Mouse (Mus musculus): ENCODE data around the gene Mpeg1.

Mpeg1 gene

DNA sequence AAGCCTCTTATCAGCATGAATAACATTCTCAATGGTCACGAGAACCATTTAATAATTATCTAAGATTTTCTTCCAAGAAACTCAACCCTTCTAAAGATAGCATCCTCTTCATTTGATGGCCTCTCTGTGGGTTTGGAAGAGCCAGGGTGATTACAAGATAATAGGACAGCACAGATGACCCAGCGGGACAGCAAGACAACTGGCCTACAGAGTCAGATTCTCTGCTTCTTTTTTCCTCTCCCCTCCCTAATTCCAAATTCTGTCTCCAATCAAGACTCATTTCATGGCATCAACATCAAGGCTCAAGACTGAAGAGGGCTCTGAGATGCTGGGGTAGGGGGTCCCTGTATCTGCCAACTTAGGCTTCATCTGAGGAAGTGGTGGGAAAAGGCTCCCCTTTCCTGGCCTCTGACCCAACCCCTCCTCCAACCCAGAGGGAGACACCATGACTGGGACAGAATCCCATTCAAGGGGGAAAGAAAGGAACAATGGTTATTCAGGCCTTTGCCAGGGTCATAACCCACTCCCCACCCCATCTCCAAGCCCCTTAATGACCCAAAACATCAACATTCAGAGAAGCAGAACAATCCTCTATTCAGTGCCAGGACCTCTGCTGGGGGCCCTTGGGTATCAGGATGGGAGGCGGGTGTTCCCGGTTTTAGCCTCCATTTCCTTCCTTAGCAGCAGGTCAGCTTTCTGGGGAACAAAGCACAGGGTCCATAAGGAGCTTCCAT is 33.0 kb downstream of the Mpeg1 start:
- DNase-seq (ENCODE audit: low spot score): no peak

DNA sequence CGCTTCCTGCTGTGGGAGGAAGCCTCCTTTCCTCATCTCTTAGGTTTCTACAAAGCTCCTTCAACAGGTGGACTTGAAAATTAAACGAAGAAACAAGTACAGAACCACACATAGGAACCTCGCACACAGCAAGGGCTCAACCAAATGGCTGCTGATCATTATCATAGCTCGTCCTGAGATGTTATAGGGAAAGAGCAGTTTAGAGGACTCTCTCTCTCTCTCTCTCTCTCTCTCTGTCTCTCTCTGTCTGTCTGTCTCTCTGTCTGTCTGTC is 33.5 kb downstream of the Mpeg1 start:
- no peak for DNase-seq (ENCODE audit: low spot score)

- no peak for DNase-seq (ENCODE audit: low spot score)
These were observed 34.5 kb downstream of the Mpeg1 start for GRCm38 (mm10) chr19:12494972-12495535.

DNA sequence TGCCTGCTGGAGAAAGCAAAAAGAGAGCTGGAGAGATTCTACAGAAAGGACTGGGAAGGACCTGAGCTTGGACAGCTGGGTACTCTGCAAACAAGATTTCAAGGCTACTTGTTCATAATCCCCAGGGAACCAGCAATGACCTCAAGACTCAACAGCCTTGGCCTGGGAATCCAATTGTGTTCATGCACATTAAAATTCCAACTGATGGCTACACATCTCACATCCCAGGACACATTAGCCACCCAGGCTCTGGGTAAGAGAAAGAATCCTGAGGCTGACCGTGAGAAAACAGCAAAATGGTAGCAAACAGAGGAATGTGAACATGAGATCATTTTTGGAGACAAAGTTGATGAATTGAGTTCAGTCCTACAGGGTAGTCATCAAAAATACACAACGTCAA is 35.7 kb downstream of the Mpeg1 start:
- DNase-seq (ENCODE audit: low spot score): no peak

GRCm38 (mm10) chr19:12497909-12498308 is 37.3 kb downstream of the Mpeg1 start:
- DNase-seq (ENCODE audit: low spot score): no peak

GRCm38 (mm10) chr19:12498321-12498720 is 37.7 kb downstream of the Mpeg1 start:
- no peak for DNase-seq (ENCODE audit: low spot score)

GRCm38 (mm10) chr19:12498941-12499340 is 38.4 kb downstream of the Mpeg1 start:
- DNase-seq (ENCODE audit: low spot score): no peak

DNA sequence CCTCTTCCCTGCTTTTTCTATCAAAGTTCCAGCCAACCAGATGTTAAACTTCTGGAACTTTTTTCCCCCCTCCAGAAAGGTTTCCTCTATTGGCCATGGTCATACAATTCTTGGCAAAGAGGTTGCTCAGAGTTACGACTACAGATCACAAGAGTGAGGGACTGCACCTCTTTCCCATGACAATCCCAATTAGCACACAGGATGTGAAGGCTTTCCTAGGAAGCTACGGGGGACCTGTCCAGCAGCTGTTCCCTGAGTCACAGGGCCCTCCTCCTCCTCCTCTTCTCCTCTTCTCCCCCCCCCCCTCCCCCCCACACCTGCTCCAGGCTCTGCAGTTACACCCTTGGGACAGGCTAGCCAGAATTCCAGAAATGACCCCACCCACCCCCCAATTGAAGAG is 38.9 kb downstream of the Mpeg1 start:
- DNase-seq (ENCODE audit: low spot score): no peak

DNA sequence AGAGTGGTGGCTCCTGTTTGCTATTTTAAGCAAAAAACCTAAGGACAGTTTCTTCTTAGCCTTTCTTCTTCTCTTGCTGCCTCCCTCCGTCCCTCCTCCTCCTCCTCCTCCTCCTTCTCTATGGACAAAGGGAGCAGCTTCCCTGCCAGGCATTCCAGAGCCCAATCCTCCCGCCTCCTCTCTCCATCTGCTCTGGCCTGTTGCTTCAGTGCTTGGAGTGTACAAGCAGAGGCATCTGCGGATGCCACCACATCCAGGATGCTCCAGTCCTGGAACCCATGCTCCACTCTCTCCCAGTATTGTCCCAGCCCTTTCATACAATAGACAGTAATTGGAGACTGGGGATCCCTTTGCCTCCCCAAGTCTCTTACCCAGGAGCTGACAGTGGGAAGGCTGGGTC is 39.5 kb downstream of the Mpeg1 start:
- DNase-seq (ENCODE audit: low spot score): peak; percentile 53

DNA sequence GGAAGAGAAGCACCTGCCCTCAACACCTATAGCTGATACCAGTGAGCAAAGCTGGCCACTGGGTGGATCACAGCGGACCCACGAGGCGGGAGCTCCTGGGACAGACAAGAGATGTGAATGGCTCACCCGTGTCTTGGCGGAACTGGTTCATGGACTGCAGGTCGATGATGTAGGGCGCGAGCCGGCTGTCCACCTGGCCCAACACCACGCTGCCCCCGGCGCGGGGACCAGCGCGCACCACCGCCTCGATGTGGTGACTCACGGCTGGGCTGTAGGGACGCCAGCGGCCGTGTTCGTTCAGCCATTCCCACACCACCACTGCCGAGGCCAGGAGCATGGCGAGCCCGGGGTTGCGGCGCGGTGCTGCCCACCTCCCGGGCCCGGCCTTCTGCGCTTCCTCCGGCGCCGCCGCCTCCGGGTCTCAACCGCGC is 40.3 kb downstream of the Mpeg1 start:
- DNase-seq (ENCODE audit: low spot score): no peak

- DNase-seq (ENCODE audit: low spot score): peak; percentile 87
These were observed 41.1 kb downstream of the Mpeg1 start, which contains the start of gene Dtx4 for GRCm38 (mm10) chr19:12501370-12502347. Gene Dtx4, minus strand, starts transcription at chr19:12501454.

DNA sequence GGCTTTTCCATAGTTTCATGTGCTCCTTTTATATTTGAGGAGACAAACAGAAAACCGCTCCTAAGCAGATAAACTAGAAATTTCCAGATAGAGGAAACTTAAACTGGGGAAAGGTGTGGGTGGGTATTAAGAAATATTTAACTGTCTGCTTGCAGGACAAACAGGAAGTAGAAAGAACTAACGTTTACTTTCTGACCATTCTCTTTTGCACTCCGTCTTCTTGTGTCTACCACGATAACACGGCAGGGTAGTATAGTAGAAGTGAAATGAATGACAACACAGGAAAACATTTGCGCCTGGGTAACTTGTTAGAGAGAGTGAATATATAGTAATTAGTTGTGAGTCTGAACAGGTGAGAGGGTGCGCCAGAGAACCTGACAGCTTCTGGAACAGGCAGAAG is 42.2 kb downstream of the Mpeg1 start:
- no peak for DNase-seq (ENCODE audit: low spot score)

DNA sequence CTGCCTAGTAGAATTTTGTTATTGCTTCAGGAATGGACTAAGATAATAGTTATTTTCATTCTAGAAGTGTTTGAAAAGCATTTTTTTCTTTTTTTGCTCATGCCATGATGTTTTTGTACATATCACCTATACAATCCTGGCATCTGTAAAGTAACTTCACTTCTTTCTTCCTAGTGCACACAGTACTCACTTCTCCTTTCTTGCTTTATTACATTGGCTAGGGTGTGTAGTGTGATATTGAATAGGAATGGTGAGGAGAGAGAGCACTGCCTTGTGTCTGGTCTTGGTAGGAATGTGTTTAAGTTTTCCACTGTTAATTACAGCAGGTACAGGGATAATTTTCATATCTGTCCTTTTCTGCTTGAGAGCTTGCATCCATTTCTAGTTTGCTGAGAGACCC is 54.0 kb downstream of the Mpeg1 start:
- DNase-seq (ENCODE audit: low spot score): no peak
